Mouse (Mus musculus) left cerebral cortex, adult 2 months (tissue): ENCODE measurements around the gene Klrb1. TPM values are rescaled to one million over a fixed set of nuclear protein-coding genes. Genes with fewer than 3 reads are reported as not detected.
"Not testable (repeated sequence)": the region's sequence is repeated elsewhere in the genome, so short reads cannot be mapped to it uniquely, and the experiment has no call there.

Experiments
- DNase-seq, 2 experiments: peaks; one replicate each; pipeline ENCODE4 v3.0.0; 2021 to 2022; ENCODE audit warnings: low spot score in 2 of 2, mixed read lengths in 1 of 2; ENCODE audit errors: extremely low spot score in 1 of 2
- H3K27ac ChIP-seq: fragments of 200-600 bp; 2 replicates; pipeline ENCODE4 v1.8.1; 2022
- H3K4me3 ChIP-seq: fragments of 200-600 bp; 2 replicates; pipeline ENCODE4 v1.8.1; 2022
- CTCF ChIP-seq: fragments of 200-600 bp; IDR thresholded peaks from 2 replicates; pipeline ENCODE4 v1.8.1; 2022; ENCODE audit warnings: antibody characterized with exemption, mild to moderate bottlenecking, moderate library complexity
- intact Hi-C: fragments of 180-260 bp; cut with DNase I; formaldehyde crosslinking; loops from one replicate; pipeline ENCODE4 v1.15.1; 2025
- total RNA-seq, 2 experiments: library from RNA; stranded (reverse); gene quantifications; 2 replicates each; pipeline ENCODE4 v1.2.3; 2021

The Klrb1 gene
- total RNA-seq, 2 experiments from 2014 or later, result not detected

- H3K27ac ChIP-seq, result no peak overlapping the region
- no peak for DNase-seq
- intact Hi-C loops, result no loop called here
- peak overlapping the region; percentile 76 for H3K4me3 ChIP-seq
- no peak for TF ChIP-seq CTCF
These were observed 36.5 kb upstream of the Klrb1 start for GRCm38 (mm10) chr6:128759221-128759950.

GRCm38 (mm10) chr6:128755402-128755763 is 32.5 kb upstream of the Klrb1 start:
- H3K27ac ChIP-seq, intact Hi-C loops, H3K4me3 ChIP-seq, DNase-seq: not testable (repeated sequence)

GRCm38 (mm10) chr6:128754748-128755401 is 32.0 kb upstream of the Klrb1 start:
- intact Hi-C loops, result loop anchor here (1.0 kb wide), 1 partner anchor 123 kb away; no protein-coding TSS in a partner anchor
- H3K4me3 ChIP-seq, DNase-seq, H3K27ac ChIP-seq: not testable (repeated sequence)

- peak in 1 of 2 experiments; percentile 19 for DNase-seq
- intact Hi-C loops, result loop anchor here (1.0 kb wide), 1 partner anchor 122 kb away; no protein-coding TSS in a partner anchor
- H3K4me3 ChIP-seq, result not testable (repeated sequence)
These were observed 31.4 kb upstream of the Klrb1 start for GRCm38 (mm10) chr6:128754265-128754664.

GRCm38 (mm10) chr6:128753610-128754224 is 30.9 kb upstream of the Klrb1 start:
- intact Hi-C loops, result loop anchor here (1.0 to 2.0 kb wide), 2 partner anchors 121 to 149 kb away; no protein-coding TSS in a partner anchor
- DNase-seq, result peak; percentile 83
- H3K27ac ChIP-seq, result 0 out of 2 replicates have a peak overlapping the region, but pooled peaks have one; percentile 19

More at GRCm38 (mm10) chr6:128754265-128754664, 31.4 kb upstream of the Klrb1 start:
- not testable (repeated sequence) for H3K27ac ChIP-seq

GRCm38 (mm10) chr6:128747006-128747405 is 24.1 kb upstream of the Klrb1 start:
- intact Hi-C loops, H3K27ac ChIP-seq, DNase-seq: not testable (repeated sequence)

More at GRCm38 (mm10) chr6:128753610-128754224, 30.9 kb upstream of the Klrb1 start:
- H3K4me3 ChIP-seq, result 0 out of 2 replicates have a peak overlapping the region, but pooled peaks have one; percentile 11
- peak; percentile 65 for TF ChIP-seq CTCF

GRCm38 (mm10) chr6:128737445-128737844 is 14.6 kb upstream of the Klrb1 start:
- intact Hi-C loops, result no loop called here
- no peak for DNase-seq
- no peak overlapping the region for H3K27ac ChIP-seq
- TF ChIP-seq CTCF, result no peak
- H3K4me3 ChIP-seq, result no peak overlapping the region

More at GRCm38 (mm10) chr6:128747006-128747405, 24.1 kb upstream of the Klrb1 start:
- not testable (repeated sequence) for H3K4me3 ChIP-seq

GRCm38 (mm10) chr6:128736100-128736499 is 13.2 kb upstream of the Klrb1 start:
- Histone ChIP-seq H3K4me3 (no peak overlapping the region), H3K27ac (no peak overlapping the region)
- peak; percentile 47 for TF ChIP-seq CTCF
- intact Hi-C loops, result no loop called here
- DNase-seq, result no peak

- intact Hi-C loops, result no loop called here
- TF ChIP-seq CTCF, result no peak
- no peak overlapping the region for H3K4me3 ChIP-seq
- H3K27ac ChIP-seq, result no peak overlapping the region
- DNase-seq, result no peak
These were observed 12.0 kb upstream of the Klrb1 start for GRCm38 (mm10) chr6:128734896-128735295.

GRCm38 (mm10) chr6:128733908-128734679 is 11.2 kb upstream of the Klrb1 start:
- TF ChIP-seq CTCF, result no peak
- intact Hi-C loops, result no loop called here
- H3K27ac ChIP-seq, result no peak overlapping the region

GRCm38 (mm10) chr6:128732032-128732431 is 9.2 kb upstream of the Klrb1 start:
- intact Hi-C loops, result no loop called here
- no peak for TF ChIP-seq CTCF
- H3K27ac ChIP-seq, result no peak overlapping the region
- DNase-seq, result no peak
- no peak overlapping the region for H3K4me3 ChIP-seq

More at GRCm38 (mm10) chr6:128733908-128734679, 11.2 kb upstream of the Klrb1 start:
- no peak overlapping the region for H3K4me3 ChIP-seq
- DNase-seq, result no peak
